Mouse (Mus musculus): ENCODE measurements around the gene Olfr1155.

Olfr1155 gene

GRCm38 (mm10) chr2:87945037-87945436 is at the start of gene Olfr1155:
Gene Olfr1155, minus strand, starts transcription at chr2:87945137.
- DNase-seq (ENCODE audit: low read depth) = no peak

GRCm38 (mm10) chr2:87989813-87990212 is 44.9 kb upstream of the Olfr1155 start, which contains the start of gene Olfr1158:
Gene Olfr1158, plus strand, starts transcription at chr2:87990113.
- no peak for DNase-seq (ENCODE audit: low read depth)

- no peak for DNase-seq (ENCODE audit: low read depth)
Observed at GRCm38 (mm10) chr2:87974563-87974962, 29.6 kb upstream of the Olfr1155 start, which contains the start of gene Olfr74. Gene Olfr74, minus strand, starts transcription at chr2:87974663.

GRCm38 (mm10) chr2:87968199-87968598 is 23.3 kb upstream of the Olfr1155 start, which contains the start of gene Olfr1157:
Gene Olfr1157, minus strand, starts transcription at chr2:87968299.
- no peak for DNase-seq (ENCODE audit: low read depth)

- no peak for DNase-seq (ENCODE audit: low read depth)
Observed at GRCm38 (mm10) chr2:87953000-87953399, 8.1 kb upstream of the Olfr1155 start, which contains the start of gene Olfr1156. Gene Olfr1156, minus strand, starts transcription at chr2:87953100.

- DNase-seq (ENCODE audit: low read depth) = no peak
Observed at GRCm38 (mm10) chr2:87905066-87905465, 39.9 kb downstream of the Olfr1155 start, which contains the start of gene Olfr1154. Gene Olfr1154, minus strand, starts transcription at chr2:87905166.

- DNase-seq (ENCODE audit: low read depth) = no peak
Observed at GRCm38 (mm10) chr2:87894662-87895061, 50.3 kb downstream of the Olfr1155 start, which contains the start of gene Olfr1153. Gene Olfr1153, plus strand, starts transcription at chr2:87894962.

Measured in c-Kit-positive CD71-negative TER-119-negative erythroid progenitor cells, embryonic 14.5 days (primary cell).